Mouse (Mus musculus) liver, postnatal 0 days (tissue): ENCODE results near the gene Atxn7l1.

Experiments
- CTCF ChIP-seq: sonication (generic); IDR thresholded peaks from 2 replicates; pipeline ENCODE4 v1.5.1; 2016; ENCODE audit warnings: antibody characterized with exemption, low read depth
- EP300 ChIP-seq: IDR thresholded peaks from 2 replicates; pipeline ENCODE4 v1.6.1; 2016; ENCODE audit warnings: antibody characterized with exemption, low read depth, mild to moderate bottlenecking

GRCm38 (mm10) chr12:33276028-33276427 lies 128.5 kb downstream of the Atxn7l1 start:
- no peak for TF ChIP-seq CTCF
- TF ChIP-seq EP300 = no peak
